Mouse (Mus musculus) cortical plate, adult 2 months (tissue): Measurements from ENCODE around the gene Pdzd8.

Experiments
- CTCF ChIP-seq: fragments of 200-500 bp; IDR thresholded peaks from 2 replicates; pipeline ENCODE4 v1.5.1; 2011; ENCODE audit warnings: mild to moderate bottlenecking, control low read depth, low read length; ENCODE audit not compliant: insufficient read depth; ENCODE audit errors: extremely low read depth
- POLR2A ChIP-seq: fragments of 200-500 bp; IDR thresholded peaks from 2 replicates; pipeline ENCODE4 v1.6.1; 2011; ENCODE audit warnings: mild to moderate bottlenecking, low read length, control low read depth; ENCODE audit not compliant: insufficient read depth; ENCODE audit errors: extremely low read depth

DNA sequence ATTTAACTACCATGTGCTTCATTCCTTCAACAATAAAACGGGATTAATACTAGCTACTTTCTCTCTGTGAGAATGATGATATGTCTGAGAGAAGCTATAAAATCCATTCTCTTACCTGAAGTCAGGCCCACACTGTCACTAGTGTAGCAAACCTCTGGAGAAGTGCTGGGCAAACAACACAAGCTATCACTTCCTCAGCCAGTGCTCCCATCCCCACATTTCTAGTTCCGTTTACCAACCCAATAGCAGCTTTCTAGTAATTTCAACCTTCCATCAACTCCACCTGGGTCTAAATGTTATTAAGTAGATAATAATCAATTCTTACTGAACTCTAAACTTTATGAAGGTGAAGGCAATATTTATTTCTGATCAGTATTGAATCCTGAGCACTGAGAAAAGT, 2.6 kb downstream of the Pdzd8 start:
- TF ChIP-seq POLR2A (no peak), CTCF (no peak)
